Mouse (Mus musculus): Measurements from ENCODE around the gene Thumpd1.

The Thumpd1 gene

DNA sequence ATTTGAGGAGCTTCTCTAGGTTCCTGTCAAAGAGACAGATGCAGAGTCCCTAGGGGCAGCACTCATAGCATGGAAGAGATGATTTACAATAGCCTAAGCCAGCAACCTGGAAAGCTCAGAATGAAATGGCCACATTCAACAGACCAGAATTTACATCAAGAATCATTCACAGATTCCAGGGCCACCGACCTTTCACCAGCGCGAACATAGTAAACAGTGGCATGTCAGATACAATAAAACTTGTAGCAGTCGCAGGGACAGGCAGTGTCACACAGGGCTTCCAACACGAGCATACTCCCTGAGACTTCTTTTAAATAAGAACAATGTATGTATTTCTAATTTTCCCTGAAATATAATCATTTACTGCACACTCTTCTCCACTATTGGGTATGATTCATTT is 50.2 kb downstream of the Thumpd1 start:
- peak in 1 of 2 experiments; percentile 8 for DNase-seq

DNA sequence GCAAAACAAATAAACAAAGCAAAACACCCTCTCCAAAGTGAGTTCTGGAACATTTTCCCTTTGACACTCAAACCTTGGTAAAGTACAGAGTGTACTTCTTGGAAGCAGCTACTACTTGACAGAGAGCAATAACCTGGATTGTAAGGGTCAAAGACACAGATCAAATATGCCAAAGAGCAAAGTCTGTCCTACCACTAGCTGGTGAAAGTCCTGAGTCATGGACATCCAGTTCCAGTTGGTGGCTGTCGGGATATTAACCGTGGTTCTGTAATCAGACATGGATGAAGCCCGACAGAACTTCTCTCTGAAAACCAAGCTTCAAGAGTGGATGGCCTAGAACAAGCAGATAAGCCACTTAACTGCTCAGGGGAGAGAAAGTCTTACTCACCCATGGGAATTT is 52.7 kb downstream of the Thumpd1 start:
- DNase-seq = no peak
